Mouse (Mus musculus) brain, embryonic 14.5 days (tissue): ENCODE data around the gene Wwox.

Experiments
- CTCF ChIP-seq: fragments of 200-500 bp; IDR thresholded peaks from 2 replicates; pipeline ENCODE4 v1.5.1; 2012; ENCODE audit warnings: inconsistent platforms, mild to moderate bottlenecking, moderate library complexity, borderline replicate concordance; ENCODE audit not compliant: insufficient read depth, insufficient read length; ENCODE audit errors: extremely low read depth
- POLR2A ChIP-seq: fragments of 200-500 bp; IDR thresholded peaks from 2 replicates; pipeline ENCODE4 v1.6.1; 2012; ENCODE audit warnings: mild to moderate bottlenecking, inconsistent platforms, borderline replicate concordance; ENCODE audit not compliant: poor library complexity, insufficient read depth, insufficient read length, severe bottlenecking; ENCODE audit errors: extremely low read depth

GRCm38 (mm10) chr8:114605651-114606050 lies 166.2 kb downstream of the Wwox start:
- TF ChIP-seq CTCF, result no peak
- TF ChIP-seq POLR2A, result no peak
